Mouse (Mus musculus) NIH3T3 (cell line): ENCODE results near the gene Fam50b.
A peak's percentile ranks its signal among the peaks of the same experiment; 100 is the strongest.

Experiments used
- DNase-seq: peaks from one replicate; pipeline ENCODE4 v3.0.0-alpha.2; 2012; ENCODE audit warnings: low read depth

The Fam50b gene

GRCm38 (mm10) chr13:34734686-34735085, at the start of gene Fam50b:
TSS of gene Fam50b (plus strand) at chr13:34734850.
- DNase-seq, result no peak

GRCm38 (mm10) chr13:34685008-34685765, 49.5 kb upstream of the Fam50b start:
- no peak for DNase-seq

- DNase-seq, result no peak
These were observed 43.6 kb upstream of the Fam50b start for GRCm38 (mm10) chr13:34691049-34691448.

- DNase-seq, result no peak
These were observed 41.5 kb upstream of the Fam50b start for GRCm38 (mm10) chr13:34693111-34693510.

- peak; percentile 52 for DNase-seq
These were observed 37.8 kb upstream of the Fam50b start for GRCm38 (mm10) chr13:34696734-34697332.

- no peak for DNase-seq
These were observed 34.6 kb upstream of the Fam50b start for GRCm38 (mm10) chr13:34700091-34700490.

GRCm38 (mm10) chr13:34700630-34701029, 34.0 kb upstream of the Fam50b start:
- no peak for DNase-seq

- DNase-seq, result no peak
These were observed 31.3 kb upstream of the Fam50b start for GRCm38 (mm10) chr13:34703301-34703700.

- no peak for DNase-seq
These were observed 30.9 kb upstream of the Fam50b start for GRCm38 (mm10) chr13:34703795-34704194.

- no peak for DNase-seq
These were observed 29.8 kb upstream of the Fam50b start for GRCm38 (mm10) chr13:34704835-34705234.

GRCm38 (mm10) chr13:34708955-34709354, 25.7 kb upstream of the Fam50b start:
- peak; percentile 97 for DNase-seq

- no peak for DNase-seq
These were observed 25.1 kb upstream of the Fam50b start for GRCm38 (mm10) chr13:34709566-34709965.

- DNase-seq, result peak; percentile 19
These were observed 23.2 kb upstream of the Fam50b start for GRCm38 (mm10) chr13:34711410-34711809.

GRCm38 (mm10) chr13:34712881-34713280, 21.8 kb upstream of the Fam50b start:
- DNase-seq, result no peak

- DNase-seq, result peak; percentile 95
These were observed 19.2 kb upstream of the Fam50b start for GRCm38 (mm10) chr13:34715437-34715838.

GRCm38 (mm10) chr13:34724831-34725592, 9.6 kb upstream of the Fam50b start:
- DNase-seq, result no peak

GRCm38 (mm10) chr13:34725800-34726476, 8.7 kb upstream of the Fam50b start:
- peak; percentile 95 for DNase-seq

- no peak for DNase-seq
These were observed 8.2 kb upstream of the Fam50b start for GRCm38 (mm10) chr13:34726477-34726805.

- no peak for DNase-seq
These were observed 7.6 kb upstream of the Fam50b start for GRCm38 (mm10) chr13:34727060-34727459.

- DNase-seq, result no peak
These were observed 3.1 kb upstream of the Fam50b start for GRCm38 (mm10) chr13:34731551-34731950.

GRCm38 (mm10) chr13:34733780-34734179, 870 bp upstream of the Fam50b start:
- peak; percentile 86 for DNase-seq

GRCm38 (mm10) chr13:34737968-34738698, 3.5 kb downstream of the Fam50b start:
- DNase-seq, result no peak
